Mouse (Mus musculus): ENCODE measurements around the gene Fkbpl. TPM values are rescaled to one million over a fixed set of nuclear protein-coding genes. Genes with fewer than 3 reads are reported as not detected.

Fkbpl gene
- polyA plus RNA-seq (2012; fragmentation: generic; extraction: Trizol) = 10 to 100 TPM; 12.6 to 21.7 TPM

DNA sequence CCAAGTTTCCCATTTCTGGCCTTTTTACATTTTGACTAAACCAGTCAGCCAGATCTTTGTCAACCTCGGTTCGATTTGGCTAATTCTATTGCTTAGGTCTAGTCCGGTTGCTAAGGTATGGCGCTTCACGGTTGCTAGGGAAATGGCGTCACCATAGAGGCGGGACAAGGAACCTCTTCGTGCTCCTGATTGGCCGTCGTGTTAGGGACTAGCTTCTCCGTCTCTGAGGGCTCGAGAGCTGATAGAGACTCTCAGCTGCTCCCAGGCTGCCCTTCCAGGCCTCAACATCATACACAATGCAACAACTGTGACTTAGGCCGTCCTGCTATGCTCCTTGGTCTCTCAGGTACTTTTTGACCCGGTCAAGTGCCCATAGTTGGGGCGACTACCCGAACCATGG lies at the start of gene Fkbpl:
TSS of gene Fkbpl (plus strand) at position 157 of the 400 bp plus-strand sequence.

DNA sequence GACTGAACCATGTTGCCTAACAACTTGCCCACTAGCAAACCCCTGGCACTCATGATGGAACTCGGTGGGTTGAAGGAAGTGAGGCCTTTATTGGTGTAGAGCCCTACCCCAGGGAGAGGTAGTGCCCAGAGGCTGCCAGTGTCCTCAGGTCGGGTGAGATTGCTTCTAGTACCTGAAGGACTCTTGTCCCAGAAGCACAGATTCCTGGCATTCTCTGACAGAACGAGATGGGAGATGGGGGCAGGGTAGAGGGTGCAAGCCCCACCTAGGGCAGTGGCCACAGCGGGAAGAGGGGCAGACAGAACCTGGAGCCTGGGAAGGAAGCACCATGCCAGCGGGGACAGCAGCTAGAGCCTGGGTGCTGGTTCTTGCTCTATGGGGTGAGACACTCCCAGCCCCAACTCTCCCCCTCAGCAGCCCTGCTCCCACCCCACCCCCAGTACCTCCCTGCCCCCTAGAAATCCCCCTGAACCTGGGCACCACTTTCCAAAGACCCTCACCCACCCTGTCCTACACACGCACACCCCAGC lies 46.9 kb upstream of the Fkbpl start, which contains the start of gene Ager:
TSS of gene Ager (plus strand) at position 297 of the 530 bp plus-strand sequence.

DNA sequence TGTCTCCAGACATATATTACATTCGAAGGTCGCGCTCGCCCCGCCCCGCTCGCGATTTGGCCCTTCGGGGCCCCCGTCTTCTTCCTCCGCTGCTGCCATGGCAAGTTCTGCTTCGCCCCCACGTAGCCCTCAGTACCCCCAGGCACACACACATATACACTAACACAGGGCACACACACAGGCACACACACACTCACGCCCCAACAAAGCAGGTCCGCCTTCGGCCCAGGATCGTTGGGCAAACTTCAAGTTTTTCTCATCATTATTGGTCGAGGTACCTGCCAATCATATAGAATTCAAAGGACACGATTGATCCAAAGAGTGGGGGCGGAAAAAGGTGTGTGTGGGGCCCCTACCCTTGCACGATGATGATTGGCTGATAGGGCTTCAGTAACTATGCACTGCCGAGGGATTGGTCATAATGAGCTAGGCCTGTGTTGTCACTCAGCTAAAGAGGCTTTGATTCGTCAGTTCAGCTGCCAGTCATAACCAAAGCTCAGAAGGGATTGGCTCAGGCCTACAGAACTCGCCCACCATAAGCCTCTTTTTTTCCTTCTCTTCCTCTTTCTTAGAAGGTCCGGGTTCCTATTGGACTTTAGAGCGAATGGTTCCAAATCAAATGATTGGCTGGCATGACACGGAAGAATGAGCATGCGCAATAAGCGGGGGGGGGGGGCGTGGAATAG lies 41.0 kb upstream of the Fkbpl start, which contains the start of gene Rnf5:
TSS of gene Rnf5 (minus strand) at position 316 of the 686 bp plus-strand sequence.

DNA sequence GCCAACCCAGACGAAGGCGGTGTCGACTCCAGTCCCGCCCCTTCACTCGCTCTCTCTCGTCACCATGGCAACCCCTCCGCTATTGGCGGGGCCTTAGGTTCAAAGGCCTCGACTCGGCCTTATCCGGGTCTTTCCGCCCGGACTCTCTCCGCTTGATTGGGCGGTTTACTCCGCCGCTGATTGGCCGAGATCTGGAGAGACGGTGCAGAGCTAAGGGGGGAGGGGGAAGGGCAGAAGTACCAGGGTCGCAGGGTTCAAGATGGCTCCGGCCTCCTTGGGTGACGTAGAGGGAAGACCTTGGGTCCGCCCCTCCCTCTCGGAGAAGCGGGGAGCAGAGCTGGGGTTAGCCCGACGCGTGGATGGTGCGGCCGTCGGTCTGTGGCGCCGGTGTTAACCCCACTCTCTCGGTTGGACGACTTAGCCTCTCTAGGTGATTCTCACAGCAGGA lies 40.5 kb upstream of the Fkbpl start, which contains the start of gene Agpat1:
TSS of gene Agpat1 (plus strand) at position 202 of the 448 bp plus-strand sequence.

DNA sequence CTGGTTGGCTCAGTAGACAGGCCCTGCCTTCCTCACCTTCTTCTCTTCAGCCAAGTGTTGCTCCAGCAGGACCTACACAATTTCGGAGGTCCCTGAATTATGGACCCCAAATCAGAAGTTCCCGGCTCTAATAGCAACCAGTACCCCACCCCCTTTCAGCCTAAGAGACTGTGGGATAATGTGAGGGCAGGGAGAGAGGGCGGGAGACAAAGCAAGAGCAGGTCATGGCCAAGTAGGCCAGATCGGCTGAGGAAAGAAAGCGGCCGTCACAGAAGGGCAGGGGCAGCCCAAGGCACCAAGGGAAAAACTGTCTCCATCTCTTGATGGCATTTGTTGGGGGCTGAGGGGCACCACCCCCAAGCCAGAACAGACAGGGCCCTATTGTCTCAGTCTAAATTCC lies 28.7 kb upstream of the Fkbpl start, which contains the start of gene Egfl8:
TSS of gene Egfl8 (minus strand) at position 101 of the 400 bp plus-strand sequence.

DNA sequence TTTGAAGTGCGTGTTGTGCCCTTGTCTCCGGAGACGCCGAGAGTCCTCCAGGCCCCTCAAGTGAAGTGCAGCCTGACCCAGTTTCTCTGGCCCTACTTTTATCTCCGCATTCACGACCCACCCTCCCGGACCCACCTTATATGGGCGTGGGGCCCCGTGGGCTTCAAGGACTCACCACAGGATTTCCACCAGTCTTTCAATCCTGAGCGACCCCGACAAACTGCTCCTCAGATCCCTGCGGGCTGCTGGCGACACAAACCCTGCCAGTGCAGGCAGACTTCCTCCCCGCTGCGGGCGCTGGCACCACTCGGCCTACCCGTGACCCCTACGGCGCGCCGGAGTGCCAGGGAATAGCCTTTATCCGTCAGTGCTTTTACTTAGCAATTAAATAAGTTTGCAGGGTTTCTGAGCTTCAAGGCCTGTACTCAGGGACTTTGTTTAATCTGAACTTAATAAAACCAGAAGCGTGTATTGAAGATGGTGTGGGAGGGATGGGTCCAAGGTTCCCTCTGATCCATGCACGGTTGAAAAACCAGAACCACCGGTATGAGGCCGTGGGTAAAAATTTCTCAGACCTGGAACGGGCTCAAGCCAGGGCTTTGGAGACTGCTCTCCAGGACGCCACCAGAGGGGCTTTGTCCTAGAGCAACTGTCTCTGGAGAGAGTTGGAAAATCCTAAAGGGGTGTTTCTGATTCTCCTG lies 16.5 kb upstream of the Fkbpl start, which contains the start of gene Ppt2:
TSS of gene Ppt2 (minus strand) at position 568 of the 701 bp plus-strand sequence.

DNA sequence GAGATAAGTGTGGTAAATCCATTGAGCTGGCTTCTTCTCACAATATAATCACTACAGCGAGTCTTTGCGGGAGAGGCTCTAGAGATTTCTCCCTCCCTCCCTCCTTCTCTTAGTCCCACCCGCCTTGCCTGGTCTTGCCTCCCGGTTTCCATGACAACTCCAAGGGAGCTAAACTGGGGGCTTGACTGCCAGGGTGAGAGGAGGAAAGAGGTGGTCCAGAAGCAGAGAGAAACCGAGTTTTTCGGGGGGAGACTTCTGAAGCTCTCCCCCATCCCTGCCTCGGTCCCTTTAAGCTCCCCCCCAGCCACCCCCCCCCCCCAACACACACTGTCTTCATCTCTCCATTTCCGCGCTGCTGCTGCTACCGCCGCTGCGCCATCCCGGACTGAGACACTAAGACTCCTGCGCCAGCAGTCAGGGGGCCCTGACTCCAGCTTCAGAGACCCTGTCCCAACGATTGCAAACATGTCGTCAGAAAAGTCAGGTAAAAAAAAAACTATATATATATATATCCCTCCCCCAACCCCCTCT lies 15.3 kb upstream of the Fkbpl start, which contains the start of gene Prrt1:
TSS of gene Prrt1 (plus strand) at position 313 of the 531 bp plus-strand sequence.

DNA sequence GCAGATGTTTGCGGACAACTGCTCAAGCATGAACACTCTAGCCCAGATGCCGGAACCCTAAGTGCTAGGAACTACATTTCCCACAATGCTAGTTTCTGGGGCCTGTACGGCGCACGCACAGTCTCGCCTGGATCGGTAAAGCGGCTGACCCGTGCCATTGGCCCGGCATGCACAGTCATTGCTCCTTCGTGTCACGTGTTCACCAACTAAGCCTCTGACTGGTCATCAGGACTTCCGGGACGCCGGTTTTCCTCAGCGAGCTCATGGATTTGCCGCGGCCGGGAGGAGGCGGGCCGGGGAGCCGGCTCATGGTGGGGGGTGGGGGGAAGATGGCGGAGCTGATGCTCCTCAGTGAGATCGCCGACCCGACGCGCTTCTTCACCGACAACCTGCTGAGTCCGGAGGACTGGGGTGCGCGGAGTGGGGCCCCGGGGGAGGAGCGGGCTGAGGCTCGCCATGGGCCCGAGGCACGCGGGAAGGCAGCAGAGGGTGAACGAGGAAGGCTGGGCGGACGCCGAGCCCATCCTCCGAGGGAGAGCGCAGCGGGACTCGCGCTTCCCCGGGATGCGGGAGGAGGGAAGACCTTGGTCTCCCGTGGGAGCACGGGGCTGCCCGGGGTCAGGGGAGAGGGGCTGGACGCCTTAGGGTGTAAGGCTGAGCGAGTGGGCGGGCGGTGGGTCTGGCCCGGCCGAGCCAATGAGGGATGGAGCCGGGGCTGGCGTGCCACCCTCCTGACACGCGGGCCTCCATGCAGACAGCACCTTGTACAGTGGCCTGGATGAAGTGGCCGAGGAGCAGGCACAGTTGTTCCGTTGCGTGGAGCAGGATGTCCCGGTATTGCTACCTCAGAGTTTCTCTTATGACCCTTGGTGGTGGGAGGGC lies 2.6 kb downstream of the Fkbpl start, which contains the start of gene Atf6b:
TSS of gene Atf6b (plus strand) at position 241 of the 882 bp plus-strand sequence.

DNA sequence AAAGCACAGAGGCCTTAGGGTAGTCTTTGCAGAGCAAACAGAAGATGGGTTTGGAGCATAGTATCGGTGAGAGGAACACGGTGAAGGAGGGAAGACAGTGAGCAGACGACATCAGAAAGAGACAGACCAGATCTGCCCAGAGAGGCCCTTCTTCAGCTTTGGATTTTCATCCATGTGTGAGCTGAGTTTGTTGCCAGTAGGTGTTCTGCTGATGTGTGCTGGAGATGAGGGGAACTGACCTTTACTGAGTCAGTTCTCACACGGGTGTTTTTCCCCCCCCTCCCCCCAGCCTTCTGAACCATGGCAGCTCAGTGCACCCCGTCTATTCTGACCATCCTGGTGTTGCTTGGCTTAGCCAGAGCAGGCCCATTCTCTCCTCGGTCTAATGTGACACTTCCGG lies 25.7 kb downstream of the Fkbpl start, which contains the start of gene Tnxb:
TSS of gene Tnxb (plus strand) at position 301 of the 400 bp plus-strand sequence.

Other genes starting within 250 kb of the Fkbpl start
- gene BC051142, start 245.9 kb upstream of the Fkbpl start, polyA plus RNA-seq (2012; fragmentation: generic; extraction: Trizol) = not detected
- gene Btnl4, start 167.4 kb upstream of the Fkbpl start, polyA plus RNA-seq (2012; fragmentation: generic; extraction: Trizol) = not detected
- not detected for gene Btnl6, start 127.4 kb upstream of the Fkbpl start, polyA plus RNA-seq (2012; fragmentation: generic; extraction: Trizol)
- 1 to 10 TPM in 1 of 2 experiments, under 1 TPM in 1; 0.15 to 2.8 TPM for gene Notch4, start 80.5 kb upstream of the Fkbpl start, polyA plus RNA-seq (2012; fragmentation: generic; extraction: Trizol)
- gene Gpsm3, start 55.0 kb upstream of the Fkbpl start, polyA plus RNA-seq (2012; fragmentation: generic; extraction: Trizol) = under 1 TPM; 0.88 to 0.96 TPM
- 10 to 100 TPM; 15.2 to 41.5 TPM for gene Pbx2, start 53.5 kb upstream of the Fkbpl start, polyA plus RNA-seq (2012; fragmentation: generic; extraction: Trizol)
- 1 to 10 TPM in 1 of 2 experiments, under 1 TPM in 1; 0.06 to 1.8 TPM for gene Ager, start 46.9 kb upstream of the Fkbpl start, polyA plus RNA-seq (2012; fragmentation: generic; extraction: Trizol)
- 10 to 100 TPM; 23.8 to 60.6 TPM for gene Rnf5, start 41.1 kb upstream of the Fkbpl start, polyA plus RNA-seq (2012; fragmentation: generic; extraction: Trizol)
- gene Agpat1, start 40.5 kb upstream of the Fkbpl start, polyA plus RNA-seq (2012; fragmentation: generic; extraction: Trizol) = 10 to 100 TPM; 76.3 to 93.6 TPM
- 1 to 10 TPM in 1 of 2 experiments, under 1 TPM in 1; 0.05 to 1.4 TPM for gene Egfl8, start 28.8 kb upstream of the Fkbpl start, polyA plus RNA-seq (2012; fragmentation: generic; extraction: Trizol)
- 10 to 100 TPM; 14.7 to 42.5 TPM for gene Ppt2, start 16.3 kb upstream of the Fkbpl start, polyA plus RNA-seq (2012; fragmentation: generic; extraction: Trizol)
- gene Prrt1, start 15.2 kb upstream of the Fkbpl start, polyA plus RNA-seq (2012; fragmentation: generic; extraction: Trizol) = under 1 TPM in 1 of 2 experiments, not detected in 1; 0.02 TPM
- gene Atf6b, start 2.4 kb downstream of the Fkbpl start, polyA plus RNA-seq (2012; fragmentation: generic; extraction: Trizol) = 10 to 100 TPM; 35.2 to 76.3 TPM
- gene Tnxb, start 25.8 kb downstream of the Fkbpl start, polyA plus RNA-seq (2012; fragmentation: generic; extraction: Trizol) = under 1 TPM; 0.04 to 0.46 TPM
- 1 to 10 TPM in 1 of 2 experiments, under 1 TPM in 1; 0.07 to 1.3 TPM for gene C4b, start 99.1 kb downstream of the Fkbpl start, polyA plus RNA-seq (2012; fragmentation: generic; extraction: Trizol)
- under 1 TPM in 1 of 2 experiments, not detected in 1; 0.09 TPM for gene Cyp21a1, start 159.8 kb downstream of the Fkbpl start, polyA plus RNA-seq (2012; fragmentation: generic; extraction: Trizol)
- 10 to 100 TPM; 38.4 to 44.5 TPM for gene Stk19, start 192.2 kb downstream of the Fkbpl start, polyA plus RNA-seq (2012; fragmentation: generic; extraction: Trizol)
- gene Dxo, start 192.3 kb downstream of the Fkbpl start, polyA plus RNA-seq (2012; fragmentation: generic; extraction: Trizol) = 10 to 100 TPM; 47.7 to 51.0 TPM
- gene Skiv2l, start 205.4 kb downstream of the Fkbpl start, polyA plus RNA-seq (2012; fragmentation: generic; extraction: Trizol) = 10 to 100 TPM; 19.7 to 48.2 TPM
- 100 to 1,000 TPM in 1 of 2 experiments, 10 to 100 TPM in 1; 65.1 to 134 TPM for gene Nelfe, start 205.6 kb downstream of the Fkbpl start, polyA plus RNA-seq (2012; fragmentation: generic; extraction: Trizol)
- gene Cfb, start 217.8 kb downstream of the Fkbpl start, polyA plus RNA-seq (2012; fragmentation: generic; extraction: Trizol) = 1 to 10 TPM in 1 of 2 experiments, under 1 TPM in 1; 0.09 to 1.2 TPM
- 10 to 100 TPM in 1 of 2 experiments, 1 to 10 TPM in 1; 7.9 to 21.3 TPM for gene Zbtb12, start 234.7 kb downstream of the Fkbpl start, polyA plus RNA-seq (2012; fragmentation: generic; extraction: Trizol)
- gene Gm20547, start 237.3 kb downstream of the Fkbpl start, polyA plus RNA-seq (2012; fragmentation: generic; extraction: Trizol) = not detected